Mouse (Mus musculus): ENCODE data around the gene Ttyh1. TPM values are rescaled to one million over a fixed set of nuclear protein-coding genes. Genes with fewer than 3 reads are reported as not detected.

The Ttyh1 gene
- total and polyA plus RNA-seq, 3 experiments: 0.15 to 0.26 TPM; not detected in 1

GRCm38 (mm10) chr7:4101144-4101543 is 18.1 kb upstream of the Ttyh1 start:
- H3K27ac ChIP-seq (ENCODE audit: control insufficient read depth, low read depth, low read length): no peak overlapping the region

DNA sequence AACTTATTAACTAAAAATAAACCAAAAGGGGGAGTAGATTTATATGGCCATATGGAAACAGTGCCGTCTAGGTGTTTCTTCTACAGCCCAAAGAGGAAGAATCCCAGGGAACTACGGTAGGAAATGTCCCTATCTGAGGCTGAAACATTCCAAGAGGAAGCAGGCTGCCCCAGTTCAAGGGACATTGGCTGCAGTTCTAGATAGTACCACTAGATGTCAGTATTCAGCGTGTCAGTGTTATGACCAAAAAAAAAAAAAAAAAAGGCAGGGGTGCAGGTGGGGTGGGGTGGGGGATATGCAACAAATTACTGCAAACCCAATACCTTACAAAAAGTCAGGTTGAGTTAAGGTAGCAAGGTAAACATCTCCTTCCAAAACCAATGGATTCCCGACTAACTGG is 15.8 kb upstream of the Ttyh1 start:
- 0 out of 2 replicates have a peak, but pooled peaks have one; percentile 14 for TF ChIP-seq ZC3H11A (IDR thresholded peaks at IDR 0.05; ENCODE audit: low read depth, low read length)
- peak; percentile 39 for TF ChIP-seq RAD21 (IDR thresholded peaks at IDR 0.05; ENCODE audit: low read depth, low read length)
- TF ChIP-seq CTCF (IDR thresholded peaks at IDR 0.05 in 2 of 3, conservative IDR thresholded peaks at IDR 0.05 in 1 of 3; ENCODE audit: control insufficient read depth in 1 of 3, insufficient read depth in 1 of 3, low read depth in 2 of 3, low read length in 3 of 3, poor library complexity in 1 of 3, severe bottlenecking in 1 of 3): peak; percentile 45 to 75 (median 64)
- TF ChIP-seq SMC3 (IDR thresholded peaks at IDR 0.05; ENCODE audit: low read depth, low read length): peak; percentile 53
- no peak for TF ChIP-seq RCOR1 (IDR thresholded peaks at IDR 0.05; ENCODE audit: low read depth, low read length)
- TF ChIP-seq ZNF384 (IDR thresholded peaks at IDR 0.05; ENCODE audit: low read depth, low read length): peak; percentile 97
- TF ChIP-seq POLR2AphosphoS2 (IDR thresholded peaks at IDR 0.05; ENCODE audit: low read length): no peak
- H3K9me3 ChIP-seq (replicated peaks; ENCODE audit: insufficient read depth, low read length): no peaks in the 10 kb centered on the region
- no peak overlapping the region for H3K4me3 ChIP-seq (ENCODE audit: control insufficient read depth in 1 of 2, insufficient read depth in 1 of 2, low read depth in 2 of 2, low read length in 2 of 2)
- DNase-seq (ENCODE audit: low read depth, low spot score): peak; percentile 66
- no peak overlapping the region for H3K27ac ChIP-seq (ENCODE audit: control insufficient read depth, low read depth, low read length)
- no peak overlapping the region for H3K9ac ChIP-seq (ENCODE audit: control insufficient read depth, low read depth, low read length, poor library complexity, severe bottlenecking)
- peaks cover 0 to 9% of the 10 kb centered on the region in 2 experiments; a peak in 2 of 4 replicates for H3K36me3 ChIP-seq (ENCODE audit: control insufficient read depth in 1 of 2, insufficient read depth in 2 of 2, low read length in 2 of 2)
- H3K4me1 ChIP-seq (ENCODE audit: control insufficient read depth in 1 of 2, insufficient read depth in 2 of 2, low read length in 2 of 2): peaks cover 0 to 13% of the 10 kb centered on the region in 2 experiments; a peak in 3 of 4 replicates
- H3K27me3 ChIP-seq (ENCODE audit: control insufficient read depth in 1 of 2, insufficient read depth in 2 of 2, low read length in 2 of 2): 0 out of 4 replicates have a peak, but pooled peaks cover 0 to 2% of the 10 kb centered on the region in 2 experiments
- no peaks in the 10 kb centered on the region for H3K79me2 ChIP-seq (ENCODE audit: control insufficient read depth, insufficient read depth, low read length, poor library complexity)

More at GRCm38 (mm10) chr7:4101144-4101543, 18.1 kb upstream of the Ttyh1 start:
- Histone ChIP-seq H3K4me3 (ENCODE audit: control insufficient read depth in 1 of 2, insufficient read depth in 1 of 2, low read depth in 2 of 2, low read length in 2 of 2) (no peak overlapping the region), H3K79me2 (ENCODE audit: control insufficient read depth, insufficient read depth, low read length, poor library complexity) (no peaks in the 10 kb centered on the region), H3K9ac (ENCODE audit: control insufficient read depth, low read depth, low read length, poor library complexity, severe bottlenecking) (no peak overlapping the region), H3K36me3 (ENCODE audit: control insufficient read depth in 1 of 2, insufficient read depth in 2 of 2, low read length in 2 of 2) (no peaks in the 10 kb centered on the region; a peak in 1 of 4 replicates), H3K9me3 (replicated peaks; ENCODE audit: insufficient read depth, low read length) (no peaks in the 10 kb centered on the region), H3K27me3 (ENCODE audit: control insufficient read depth in 1 of 2, insufficient read depth in 2 of 2, low read length in 2 of 2) (0 out of 4 replicates have a peak, but pooled peaks cover 0 to 2% of the 10 kb centered on the region in 2 experiments), H3K4me1 (ENCODE audit: control insufficient read depth in 1 of 2, insufficient read depth in 2 of 2, low read length in 2 of 2) (peaks cover 0 to 2% of the 10 kb centered on the region in 2 experiments; a peak in 1 of 4 replicates)
- no peak for DNase-seq (ENCODE audit: low read depth, low spot score)
- TF ChIP-seq BHLHE40 (IDR thresholded peaks at IDR 0.05; ENCODE audit: borderline replicate concordance, low read depth, low read length) (no peak), SMC3 (IDR thresholded peaks at IDR 0.05; ENCODE audit: low read depth, low read length) (no peak), ELF1 (IDR thresholded peaks at IDR 0.05; ENCODE audit: low read depth, low read length) (no peak), MYC (IDR thresholded peaks at IDR 0.05; ENCODE audit: low read depth, low read length) (no peak), RCOR1 (IDR thresholded peaks at IDR 0.05; ENCODE audit: low read depth, low read length) (no peak), NRF1 (IDR thresholded peaks at IDR 0.05; ENCODE audit: insufficient read depth, low read depth, low read length, poor library complexity, severe bottlenecking) (no peak), MXI1 (IDR thresholded peaks at IDR 0.05; ENCODE audit: low read depth, low read length) (no peak)

DNA sequence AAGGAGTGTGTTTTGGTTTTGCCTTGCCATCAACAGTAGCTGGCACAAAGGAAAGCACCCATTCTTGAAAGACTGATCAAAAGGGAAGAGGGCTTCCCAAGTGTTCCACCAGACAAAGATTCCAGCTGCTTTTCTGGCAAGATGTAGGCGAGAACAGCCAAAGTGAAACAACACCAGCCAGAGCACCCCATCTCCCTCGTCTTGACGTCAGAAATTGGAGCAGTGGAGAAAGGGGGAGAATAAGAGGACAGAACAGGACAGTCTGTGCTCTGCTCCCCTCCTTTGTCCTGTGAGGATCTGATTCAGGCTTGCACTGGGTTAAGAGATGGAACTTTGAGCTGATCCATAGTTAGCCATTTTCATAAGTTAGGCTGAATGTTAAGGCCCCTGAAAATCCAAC is 7.4 kb upstream of the Ttyh1 start:
- no peaks in the 10 kb centered on the region for H3K9me3 ChIP-seq (replicated peaks; ENCODE audit: insufficient read depth, low read length)
- H3K4me3 ChIP-seq (ENCODE audit: control insufficient read depth in 1 of 2, insufficient read depth in 1 of 2, low read depth in 2 of 2, low read length in 2 of 2): no peak overlapping the region
- H3K9ac ChIP-seq (ENCODE audit: control insufficient read depth, low read depth, low read length, poor library complexity, severe bottlenecking): no peak overlapping the region
- no peak overlapping the region for H3K27ac ChIP-seq (ENCODE audit: control insufficient read depth, low read depth, low read length)
- no peak for TF ChIP-seq POLR2A (IDR thresholded peaks at IDR 0.05; ENCODE audit: control insufficient read depth in 1 of 2, insufficient read depth in 1 of 2, low read depth in 1 of 2, low read length in 2 of 2, poor library complexity in 1 of 2)
- no peak for TF ChIP-seq POLR2AphosphoS5 (IDR thresholded peaks at IDR 0.05; ENCODE audit: borderline replicate concordance, low read depth, low read length)
- no peak for TF ChIP-seq EP300 (IDR thresholded peaks at IDR 0.05; ENCODE audit: low read depth in 1 of 2, low read length in 2 of 2)
- TF ChIP-seq CHD2 (IDR thresholded peaks at IDR 0.05; ENCODE audit: low read length): no peak
- TF ChIP-seq MAZ (IDR thresholded peaks at IDR 0.05; ENCODE audit: low read depth, low read length): no peak
- no peak for TF ChIP-seq MAFK (IDR thresholded peaks at IDR 0.05; ENCODE audit: borderline replicate concordance, low read depth, low read length)
- peaks cover 0 to 9% of the 10 kb centered on the region in 2 experiments; a peak in 2 of 4 replicates for H3K36me3 ChIP-seq (ENCODE audit: control insufficient read depth in 1 of 2, insufficient read depth in 2 of 2, low read length in 2 of 2)
- peaks cover 0 to 6% of the 10 kb centered on the region in 2 experiments; a peak in 3 of 4 replicates for H3K4me1 ChIP-seq (ENCODE audit: control insufficient read depth in 1 of 2, insufficient read depth in 2 of 2, low read length in 2 of 2)
- no peaks in the 10 kb centered on the region for H3K79me2 ChIP-seq (ENCODE audit: control insufficient read depth, insufficient read depth, low read length, poor library complexity)
- DNase-seq (ENCODE audit: low read depth, low spot score): no peak
- H3K27me3 ChIP-seq (ENCODE audit: control insufficient read depth in 1 of 2, insufficient read depth in 2 of 2, low read length in 2 of 2): no peaks in the 10 kb centered on the region; a peak in 2 of 4 replicates

Data from MEL (cell line).